Mouse (Mus musculus) induced T-regulatory cell, adult 2 months (primary cell): ENCODE measurements around the gene Cst12.
"Not testable (repeated sequence)": the region's sequence is repeated elsewhere in the genome, so short reads cannot be mapped to it uniquely, and the experiment has no call there.

Experiments
- DNase-seq: peaks from one replicate; pipeline ENCODE4 v3.0.0-alpha.2; 2012; ENCODE audit warnings: low read depth

The Cst12 gene

GRCm38 (mm10) chr2:148789142-148789541 is at the start of gene Cst12:
Gene Cst12, plus strand, starts transcription at chr2:148789361.
- DNase-seq = no peak

DNA sequence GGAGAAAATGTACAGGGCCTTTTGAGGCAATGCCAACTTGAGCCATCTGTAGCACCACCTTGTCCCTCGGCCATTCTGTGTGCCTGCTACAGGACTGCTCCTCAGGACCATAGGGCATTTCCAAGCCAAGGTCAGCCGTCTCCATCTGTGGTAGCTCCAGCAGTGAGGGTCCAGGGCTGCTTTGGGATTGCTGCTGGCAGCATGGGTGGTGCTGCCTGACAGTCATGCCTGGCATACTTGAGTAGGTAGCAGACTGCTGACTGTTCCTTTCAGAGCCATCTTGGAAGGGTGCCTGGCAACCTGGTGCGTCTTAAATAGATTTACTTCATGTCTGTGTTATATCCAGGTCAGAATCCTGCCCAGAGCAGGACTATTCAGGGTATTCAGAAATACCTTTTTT is 46.2 kb upstream of the Cst12 start:
- DNase-seq = no peak

- DNase-seq = no peak
Measured at GRCm38 (mm10) chr2:148743846-148744407, 45.2 kb upstream of the Cst12 start.

DNA sequence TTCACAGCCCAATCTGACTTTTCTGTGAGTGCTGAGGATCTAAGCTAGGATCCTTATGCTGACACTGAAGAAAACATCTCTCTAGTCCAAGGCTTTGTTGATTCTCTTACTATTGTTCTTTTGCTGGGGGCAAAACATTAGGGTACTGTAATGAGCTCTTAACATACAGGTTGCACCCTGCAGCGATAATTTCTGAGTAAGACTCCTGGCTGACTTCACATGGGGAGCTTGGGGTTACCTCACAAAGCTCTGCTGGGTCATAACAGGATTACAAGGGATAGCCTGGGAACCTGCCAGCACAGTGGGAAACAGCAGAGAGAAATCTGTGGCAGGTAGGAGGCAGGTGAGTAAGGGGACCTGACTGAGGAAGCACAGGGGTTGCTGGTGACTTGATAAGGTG is 39.1 kb upstream of the Cst12 start, which contains the start of gene Cstl1:
TSS of gene Cstl1 (plus strand) at position 301 of the 400 bp plus-strand sequence.
- no peak for DNase-seq

GRCm38 (mm10) chr2:148751893-148752813 is 37.0 kb upstream of the Cst12 start:
- peak; percentile 90 for DNase-seq

GRCm38 (mm10) chr2:148754310-148754846 is 34.8 kb upstream of the Cst12 start:
- DNase-seq = no peak

DNA sequence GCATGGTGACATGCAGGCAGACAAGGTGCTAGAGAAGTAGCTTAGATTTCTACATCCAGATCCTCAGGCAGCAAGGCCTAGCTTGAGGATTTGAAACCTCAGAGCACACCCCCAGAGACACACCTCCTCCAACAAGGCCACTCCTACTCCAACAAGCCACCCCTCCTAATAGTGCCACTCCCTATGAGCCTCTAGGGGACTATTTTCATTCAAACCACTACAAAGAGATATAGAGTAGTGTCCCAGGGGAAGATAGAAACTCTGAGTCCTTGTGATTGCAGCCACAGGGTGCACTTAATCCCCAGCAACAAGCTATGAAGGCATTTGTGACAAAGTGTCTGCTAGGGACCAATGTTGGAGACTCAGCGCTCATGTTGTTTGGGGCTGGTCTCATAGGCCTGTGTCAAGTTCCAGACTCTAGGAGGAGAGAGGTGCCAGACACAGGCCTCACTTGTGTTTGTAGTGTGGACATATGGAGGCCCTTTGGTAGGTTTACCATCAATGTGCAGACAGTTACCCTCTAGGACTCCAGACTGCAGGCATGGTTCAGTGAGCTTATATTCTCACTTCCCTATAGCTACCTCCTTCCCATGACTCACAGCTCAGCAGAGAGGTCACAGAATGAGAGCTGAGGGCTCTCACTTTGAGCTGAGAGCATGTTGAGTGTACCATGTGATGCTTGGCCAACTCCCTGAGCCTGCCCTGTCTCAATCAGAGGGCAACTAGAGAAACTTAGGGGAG is 25.3 kb upstream of the Cst12 start:
- no peak for DNase-seq

DNA sequence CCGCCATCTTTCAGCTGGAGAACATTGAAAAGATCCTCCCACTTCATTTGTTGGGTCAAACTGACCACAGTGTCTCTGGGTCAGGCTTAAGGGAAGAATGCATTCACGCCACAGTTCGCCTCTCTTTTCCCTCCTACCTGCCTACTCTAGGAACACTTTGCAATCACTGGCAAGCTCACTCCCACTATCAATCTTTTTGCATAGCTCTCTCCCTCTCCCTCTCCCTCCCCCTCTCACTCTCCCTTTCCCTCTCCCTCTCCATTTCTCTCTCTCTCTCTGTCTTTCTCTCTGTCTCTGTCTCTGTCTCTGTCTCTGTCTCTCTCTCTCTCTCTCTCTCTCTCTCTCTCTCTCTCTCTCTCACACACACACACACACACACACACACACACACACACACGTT is 17.8 kb upstream of the Cst12 start, which contains the start of gene Cst11:
TSS of gene Cst11 (minus strand) at position 101 of the 400 bp plus-strand sequence.
- DNase-seq = not testable (repeated sequence)

GRCm38 (mm10) chr2:148781709-148782108 is 7.5 kb upstream of the Cst12 start, which contains the start of gene 8030411F24Rik:
Gene 8030411F24Rik, plus strand, starts transcription at chr2:148782009.
- no peak for DNase-seq

- DNase-seq = no peak
Measured at GRCm38 (mm10) chr2:148798485-148798884, 9.3 kb downstream of the Cst12 start, which contains the start of gene Cst8. Gene Cst8, plus strand, starts transcription at chr2:148798785.

DNA sequence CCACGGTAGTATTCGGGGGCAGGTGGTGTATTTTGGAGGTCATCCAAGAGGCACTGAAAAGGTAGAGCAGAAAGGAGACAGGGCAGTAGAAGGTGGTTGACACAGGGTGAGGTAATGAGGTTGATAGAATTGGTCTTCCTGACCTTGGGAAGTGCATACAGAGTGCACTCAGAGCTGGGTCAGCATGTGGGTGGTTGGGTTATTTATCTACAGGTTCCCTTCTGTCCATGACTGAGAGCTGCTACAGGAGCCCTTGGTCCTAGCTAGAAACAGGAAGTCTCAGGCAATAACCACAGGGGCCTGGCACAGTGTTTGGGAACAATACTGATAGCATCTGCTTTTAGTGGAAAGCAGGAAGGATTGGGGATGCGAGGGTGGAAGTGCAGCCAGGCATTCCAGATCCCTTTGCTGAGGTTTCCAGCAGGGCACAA is 12.3 kb downstream of the Cst12 start:
- DNase-seq = no peak

DNA sequence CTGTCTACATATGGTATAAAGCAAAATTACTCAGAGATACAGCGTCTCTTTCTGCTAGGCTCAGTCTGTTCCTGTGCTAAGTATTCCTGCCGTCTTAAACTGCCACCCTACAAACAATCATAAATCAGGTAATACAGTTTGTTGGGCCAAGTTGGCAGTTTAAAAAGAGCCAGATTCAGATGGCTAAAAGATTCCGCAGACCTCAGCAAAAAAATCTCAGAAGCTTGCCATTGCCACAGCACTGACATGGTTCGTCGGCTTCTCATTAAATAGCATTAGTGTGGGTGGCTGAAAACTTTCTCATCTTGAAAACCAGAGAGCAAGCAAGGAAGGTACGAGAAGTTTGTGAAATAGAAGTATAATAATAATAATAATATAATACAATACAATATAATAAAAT is 17.5 kb downstream of the Cst12 start:
- DNase-seq = no peak

GRCm38 (mm10) chr2:148819909-148820308 is 30.7 kb downstream of the Cst12 start, which contains the start of gene Cst13:
Gene Cst13, plus strand, starts transcription at chr2:148820081.
- DNase-seq = no peak

GRCm38 (mm10) chr2:148825986-148826385 is 36.8 kb downstream of the Cst12 start:
- no peak for DNase-seq

- no peak for DNase-seq
Measured at GRCm38 (mm10) chr2:148834912-148835311, 45.8 kb downstream of the Cst12 start, which contains the start of gene Cst9. Gene Cst9, plus strand, starts transcription at chr2:148835147.

DNA sequence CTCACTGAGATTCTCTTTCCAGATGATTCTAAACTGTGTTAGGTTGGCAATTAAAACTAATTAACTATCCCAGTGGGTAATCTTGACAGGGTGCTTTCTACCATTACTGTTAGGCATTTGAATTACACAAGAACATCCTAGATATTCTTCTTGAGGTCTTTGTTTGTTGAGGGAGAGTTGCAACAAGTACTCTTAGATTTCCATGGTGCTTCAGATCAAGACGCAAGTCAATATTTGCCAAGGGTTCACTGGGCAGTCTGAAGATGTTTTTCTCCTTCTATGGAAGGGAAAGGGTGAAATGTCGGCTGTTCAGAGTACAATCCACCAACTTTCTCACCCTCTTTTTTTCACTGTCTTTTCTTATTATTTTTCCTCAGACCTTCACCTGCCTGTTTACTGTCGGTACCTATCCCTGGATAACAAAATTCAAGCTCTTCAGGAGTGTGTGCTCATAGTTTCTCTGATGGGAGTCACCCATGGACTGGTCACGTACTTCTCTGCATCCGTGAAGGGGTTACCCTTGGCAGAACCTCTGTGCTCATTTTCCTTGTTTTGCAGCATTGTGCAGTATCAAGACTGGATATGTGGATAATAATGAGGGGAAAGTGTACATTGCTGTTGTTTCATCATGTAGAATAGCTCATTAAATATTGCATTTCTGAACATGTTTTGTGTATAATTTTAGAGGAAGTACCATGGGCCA is 49.1 kb downstream of the Cst12 start:
- DNase-seq = no peak

- DNase-seq = no peak
Measured at GRCm38 (mm10) chr2:148839224-148839623, 50.1 kb downstream of the Cst12 start.
